Mouse (Mus musculus) embryonic facial prominence, embryonic 15.5 days (tissue): ENCODE data around the gene Zmynd10. TPM values are rescaled to one million over a fixed set of nuclear protein-coding genes. Genes with fewer than 3 reads are reported as not detected.
A peak's percentile ranks its signal among the peaks of the same experiment; 100 is the strongest.

Source experiments
- ATAC-seq: fragments of 200-750 bp; cut with Nextera tagmentation; 2 replicates; pipeline ENCODE4 v1.8.0; 2017; ENCODE audit warnings: low read depth, moderate TSS enrichment; ENCODE audit not compliant: insufficient number of reproducible peaks, low FRiP score, low TSS enrichment
- H3K27ac ChIP-seq: fragments of 300-500 bp; sonication (generic); replicated peaks from 2 replicates; pipeline ENCODE4 v1.5.1; 2015; ENCODE audit warnings: mild to moderate bottlenecking, inconsistent platforms
- H3K27me3 ChIP-seq: fragments of 300-500 bp; sonication (generic); 2 replicates; pipeline ENCODE4 v1.6.1; 2015; ENCODE audit warnings: inconsistent platforms
- H3K36me3 ChIP-seq: fragments of 300-500 bp; sonication (generic); 2 replicates; pipeline ENCODE4 v1.6.1; 2015; ENCODE audit warnings: mild to moderate bottlenecking, inconsistent platforms
- H3K4me1 ChIP-seq: fragments of 300-500 bp; sonication (generic); 2 replicates; pipeline ENCODE4 v1.6.1; 2015; ENCODE audit warnings: inconsistent platforms
- H3K4me2 ChIP-seq: fragments of 300-500 bp; sonication (generic); replicated peaks from 2 replicates; pipeline ENCODE4 v1.6.1; 2015; ENCODE audit warnings: mild to moderate bottlenecking, inconsistent platforms
- H3K4me3 ChIP-seq: fragments of 300-500 bp; sonication (generic); replicated peaks from 2 replicates; pipeline ENCODE4 v1.5.1; 2015; ENCODE audit warnings: mild to moderate bottlenecking, inconsistent platforms
- H3K9ac ChIP-seq: fragments of 300-500 bp; sonication (generic); 2 replicates; pipeline ENCODE4 v1.6.1; 2015; ENCODE audit warnings: inconsistent platforms
- H3K9me3 ChIP-seq: fragments of 300-500 bp; sonication (generic); replicated peaks from 2 replicates; pipeline ENCODE4 v1.6.1; 2016; ENCODE audit warnings: inconsistent platforms
- WGBS: fragments of 180-500 bp; shearing (Covaris S2); methylation state at CpG from one replicate; pipeline ENCODE4 v1.1.7; 2015; 5-methylcytosine and 5-hydroxymethylcytosine counted together
- polyA plus RNA-seq: library from polyadenylated mRNA; unstranded; fragments of >200 nt; fragmentation: Nextera tagmentation; extraction: Ambion mirVana; gene quantifications from 2 replicates; pipeline ENCODE4 v1.2.1, GENCODE M21; 2015

Zmynd10 gene
- polyA plus RNA-seq, 1 experiment from 2014 or later, result 25.9 TPM

DNA sequence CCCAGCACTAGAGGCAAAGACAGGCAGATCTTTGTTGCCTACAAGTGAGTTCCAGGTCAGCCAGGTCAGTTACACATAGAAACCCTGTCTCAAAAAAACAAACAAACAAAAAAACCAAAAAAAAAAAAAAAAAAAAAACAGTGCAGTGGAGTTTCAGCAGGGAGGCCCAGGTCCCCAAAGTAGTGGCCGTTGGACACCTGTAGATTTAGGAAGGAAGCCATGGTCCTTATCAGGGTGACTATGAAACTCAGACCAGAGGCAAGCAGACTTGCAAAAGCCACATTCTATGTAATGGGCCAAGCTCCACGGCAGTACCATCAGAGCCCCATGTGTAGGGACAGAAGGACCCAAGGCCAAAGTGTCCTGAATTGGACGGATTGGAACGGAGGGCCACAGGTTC is 34.5 kb downstream of the Zmynd10 start:
- Histone ChIP-seq H3K9me3 (no peaks in the 10 kb centered on the region), H3K27me3 (no peaks in the 10 kb centered on the region), H3K9ac (peak overlapping the region; percentile 68), H3K27ac (peak overlapping the region; percentile 97), H3K4me1 (peaks cover 54% of the 10 kb centered on the region), H3K36me3 (peaks cover 16% of the 10 kb centered on the region), H3K4me3 (peak overlapping the region; percentile 65), H3K4me2 (peak overlapping the region; percentile 73)
- WGBS, result 66% methylated on average over 4 of the region's 4 CpGs
- no peak for ATAC-seq

- H3K4me3 ChIP-seq, result no peak overlapping the region
- H3K27me3 ChIP-seq, result no peaks in the 10 kb centered on the region
- H3K27ac ChIP-seq, result no peak overlapping the region
- ATAC-seq, result no peak
- WGBS, result 85% methylated on average over 7 of the region's 7 CpGs
- H3K9ac ChIP-seq, result no peak overlapping the region
- H3K9me3 ChIP-seq, result no peaks in the 10 kb centered on the region
- H3K36me3 ChIP-seq, result peaks cover 16% of the 10 kb centered on the region
- H3K4me1 ChIP-seq, result peaks cover 44% of the 10 kb centered on the region
- no peak overlapping the region for H3K4me2 ChIP-seq
Observed at GRCm38 (mm10) chr9:107582509-107583062, 35.5 kb downstream of the Zmynd10 start.

DNA sequence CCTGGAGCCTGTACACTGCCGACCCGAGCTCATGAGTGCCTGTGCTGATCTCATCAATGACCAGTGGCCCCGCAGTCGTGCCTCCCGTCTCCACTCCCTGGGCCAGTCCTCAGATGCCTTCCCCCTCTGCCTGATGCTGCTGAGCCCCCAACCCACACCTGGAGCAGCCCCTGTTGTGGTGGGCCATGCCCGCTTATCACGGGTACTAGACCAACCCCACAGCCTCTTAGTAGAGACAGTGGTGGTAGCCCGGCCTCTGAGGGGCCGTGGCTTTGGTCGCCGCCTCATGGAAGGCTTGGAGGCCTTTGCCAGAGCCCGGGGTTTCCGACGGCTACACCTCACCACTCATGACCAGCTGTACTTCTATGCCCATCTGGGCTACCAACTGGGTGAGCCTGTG is 36.1 kb downstream of the Zmynd10 start:
- no peak overlapping the region for H3K4me2 ChIP-seq
- H3K4me3 ChIP-seq, result no peak overlapping the region
- peaks cover 16% of the 10 kb centered on the region for H3K36me3 ChIP-seq
- no peak overlapping the region for H3K27ac ChIP-seq
- no peak overlapping the region for H3K9ac ChIP-seq
- H3K9me3 ChIP-seq, result no peaks in the 10 kb centered on the region
- ATAC-seq, result no peak
- H3K27me3 ChIP-seq, result no peaks in the 10 kb centered on the region
- H3K4me1 ChIP-seq, result peaks cover 41% of the 10 kb centered on the region
- WGBS, result 90% methylated on average over 14 of the region's 14 CpGs

DNA sequence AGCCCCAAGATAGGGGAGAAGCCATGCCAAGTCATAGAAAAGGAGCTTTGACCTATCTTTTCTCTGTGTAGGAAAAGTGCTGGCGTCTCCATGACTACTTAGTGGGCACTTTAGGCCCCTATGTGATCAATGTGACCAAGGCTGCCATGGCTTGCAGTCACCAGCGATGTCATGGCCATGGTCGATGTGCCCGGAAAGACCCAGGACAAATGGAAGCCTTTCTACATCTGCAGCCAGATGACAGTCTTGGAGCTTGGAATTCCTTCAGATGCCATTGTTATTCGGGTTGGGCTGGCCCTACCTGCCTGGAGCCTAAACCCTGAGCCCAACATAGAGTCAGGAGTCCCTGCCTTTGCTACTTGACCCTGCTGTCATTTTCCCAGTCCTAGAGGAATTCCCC is 39.4 kb downstream of the Zmynd10 start:
- H3K4me2 ChIP-seq, result no peak overlapping the region
- no peak overlapping the region for H3K9ac ChIP-seq
- 89% methylated on average over 5 of the region's 5 CpGs for WGBS
- peaks cover 28% of the 10 kb centered on the region for H3K4me1 ChIP-seq
- H3K27me3 ChIP-seq, result no peaks in the 10 kb centered on the region
- no peak for ATAC-seq
- no peaks in the 10 kb centered on the region for H3K9me3 ChIP-seq
- no peak overlapping the region for H3K27ac ChIP-seq
- peaks cover 37% of the 10 kb centered on the region for H3K36me3 ChIP-seq
- no peak overlapping the region for H3K4me3 ChIP-seq

GRCm38 (mm10) chr9:107586974-107587832 is 40.1 kb downstream of the Zmynd10 start, which contains the start of gene Ifrd2:
TSS of gene Ifrd2 (plus strand) at chr9:107587642.
- Histone ChIP-seq H3K9me3 (no peaks in the 10 kb centered on the region), H3K4me1 (peaks cover 22% of the 10 kb centered on the region), H3K36me3 (peaks cover 44% of the 10 kb centered on the region)

DNA sequence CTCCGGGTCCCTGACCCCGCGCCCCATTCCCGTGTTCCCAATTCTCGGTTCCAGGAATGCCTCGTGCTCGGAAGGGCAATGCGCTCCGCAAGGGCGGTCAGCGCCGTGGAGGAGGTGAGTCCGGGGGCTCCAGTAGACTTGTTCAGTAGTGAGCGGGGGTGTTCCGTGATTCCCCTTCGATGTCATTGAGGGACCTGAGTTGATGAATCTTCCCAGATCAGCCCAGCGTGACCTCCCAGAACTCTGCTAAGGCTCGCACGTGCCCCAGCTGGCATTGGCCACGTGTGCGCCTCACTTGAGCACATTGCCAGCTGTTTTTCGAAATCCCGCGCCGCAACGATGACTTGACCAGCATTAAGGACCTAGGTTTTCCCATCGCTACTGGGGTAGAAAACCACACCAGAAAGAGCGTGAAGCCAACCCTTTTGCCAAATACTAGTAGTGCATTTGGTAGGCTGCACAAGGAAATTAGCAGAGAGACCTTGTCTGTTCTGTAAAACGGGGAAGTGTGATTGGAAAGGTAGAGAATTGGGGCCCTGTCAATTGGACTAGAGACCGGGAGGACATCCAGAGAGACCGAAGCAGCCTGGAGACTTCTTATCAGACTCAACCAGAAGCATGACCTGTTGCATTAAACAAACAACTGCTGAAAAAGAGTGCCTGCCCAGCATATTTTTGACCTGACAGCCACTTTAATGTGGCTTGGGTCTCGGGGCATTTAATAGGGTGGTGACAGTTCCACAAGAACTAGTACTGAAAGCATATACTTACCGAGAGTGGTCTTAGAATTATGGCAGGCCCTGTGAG is 40.9 kb downstream of the Zmynd10 start:
- H3K27me3 ChIP-seq, result no peaks in the 10 kb centered on the region
- WGBS, result 3% methylated on average over 33 of the region's 33 CpGs
- peak overlapping the region; percentile 74 for H3K4me3 ChIP-seq
- peaks cover 16% of the 10 kb centered on the region for H3K4me1 ChIP-seq
- no peaks in the 10 kb centered on the region for H3K9me3 ChIP-seq
- peak overlapping the region; percentile 85 for H3K4me2 ChIP-seq
- ATAC-seq, result no peak
- peak overlapping the region; percentile 44 for H3K9ac ChIP-seq
- H3K36me3 ChIP-seq, result peaks cover 47% of the 10 kb centered on the region
- peak overlapping the region; percentile 48; the same call in 1 of the 2 replicates for H3K27ac ChIP-seq

More at GRCm38 (mm10) chr9:107586974-107587832, 40.1 kb downstream of the Zmynd10 start, which contains the start of gene Ifrd2:
- WGBS, result 14% methylated on average over 46 of the region's 46 CpGs
- peak; percentile 98 for ATAC-seq
- peak within 1 kb of the TSS; percentile 44 for H3K9ac ChIP-seq
- no peaks in the 10 kb centered on the region for H3K27me3 ChIP-seq
- peak within 1 kb of the TSS; percentile 74 for H3K4me3 ChIP-seq
- H3K27ac ChIP-seq, result peak within 1 kb of the TSS; percentile 48; the same call in 1 of the 2 replicates
- H3K4me2 ChIP-seq, result peak within 1 kb of the TSS; percentile 85

DNA sequence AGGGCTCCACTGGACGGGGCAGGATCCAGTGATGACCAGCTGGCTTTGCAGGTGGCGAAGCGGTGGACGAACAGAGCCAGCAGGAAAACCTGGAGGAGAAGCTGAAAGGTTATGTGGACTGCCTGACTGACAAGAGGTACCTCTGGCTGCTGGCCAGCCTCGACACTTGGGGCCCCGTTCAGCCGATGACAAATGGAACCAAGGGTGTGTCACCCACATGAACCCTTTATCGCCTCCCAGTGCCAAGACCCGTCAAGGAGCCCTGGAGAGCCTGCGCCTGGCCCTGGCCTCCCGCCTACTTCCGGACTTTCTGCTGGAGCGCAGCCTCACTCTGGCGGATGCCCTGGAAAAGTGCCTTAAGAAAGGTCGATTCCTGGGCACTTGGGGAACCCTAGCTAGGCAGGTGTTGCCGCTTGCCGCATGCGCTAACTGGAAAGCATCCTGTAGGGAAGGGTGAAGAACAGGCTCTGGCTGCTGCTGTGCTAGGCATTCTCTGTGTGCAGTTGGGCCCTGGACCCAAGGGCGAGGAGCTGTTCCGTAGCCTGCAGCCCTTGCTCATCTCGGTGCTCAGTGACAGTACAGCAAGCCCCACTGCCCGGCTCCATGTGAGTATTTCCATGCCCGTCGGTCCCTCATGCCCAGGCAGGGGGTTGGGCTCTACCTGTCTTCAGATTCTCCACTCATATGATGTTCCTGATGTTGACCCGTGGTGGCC is 43.1 kb downstream of the Zmynd10 start:
- Histone ChIP-seq H3K4me1 (peaks cover 16% of the 10 kb centered on the region), H3K9ac (no peak overlapping the region), H3K4me2 (no peak overlapping the region), H3K27me3 (no peaks in the 10 kb centered on the region), H3K9me3 (no peaks in the 10 kb centered on the region), H3K27ac (no peak overlapping the region), H3K36me3 (peaks cover 55% of the 10 kb centered on the region), H3K4me3 (no peak overlapping the region)
- ATAC-seq, result no peak
- WGBS, result 87% methylated on average over 25 of the region's 25 CpGs

DNA sequence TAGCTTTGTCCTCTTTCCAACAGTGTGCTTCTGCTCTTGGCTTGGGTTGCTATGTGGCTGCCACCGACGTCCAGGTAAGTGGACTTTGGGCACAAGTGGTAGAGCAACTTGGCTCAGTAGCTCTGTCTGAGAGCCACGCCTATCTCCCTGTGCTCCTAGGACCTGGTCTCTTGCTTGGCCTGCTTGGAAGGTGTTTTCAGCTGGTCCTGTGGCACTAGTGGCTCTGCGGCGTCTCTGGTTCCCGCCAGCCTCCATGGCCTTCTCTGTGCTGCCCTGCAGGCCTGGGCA is 43.6 kb downstream of the Zmynd10 start:
- Histone ChIP-seq H3K9ac (no peak overlapping the region), H3K9me3 (no peaks in the 10 kb centered on the region), H3K36me3 (peaks cover 55% of the 10 kb centered on the region), H3K27ac (no peak overlapping the region), H3K4me1 (peaks cover 16% of the 10 kb centered on the region), H3K4me3 (no peak overlapping the region), H3K27me3 (no peaks in the 10 kb centered on the region), H3K4me2 (no peak overlapping the region)
- no peak for ATAC-seq
- WGBS, result 95% methylated on average over 6 of the region's 6 CpGs

DNA sequence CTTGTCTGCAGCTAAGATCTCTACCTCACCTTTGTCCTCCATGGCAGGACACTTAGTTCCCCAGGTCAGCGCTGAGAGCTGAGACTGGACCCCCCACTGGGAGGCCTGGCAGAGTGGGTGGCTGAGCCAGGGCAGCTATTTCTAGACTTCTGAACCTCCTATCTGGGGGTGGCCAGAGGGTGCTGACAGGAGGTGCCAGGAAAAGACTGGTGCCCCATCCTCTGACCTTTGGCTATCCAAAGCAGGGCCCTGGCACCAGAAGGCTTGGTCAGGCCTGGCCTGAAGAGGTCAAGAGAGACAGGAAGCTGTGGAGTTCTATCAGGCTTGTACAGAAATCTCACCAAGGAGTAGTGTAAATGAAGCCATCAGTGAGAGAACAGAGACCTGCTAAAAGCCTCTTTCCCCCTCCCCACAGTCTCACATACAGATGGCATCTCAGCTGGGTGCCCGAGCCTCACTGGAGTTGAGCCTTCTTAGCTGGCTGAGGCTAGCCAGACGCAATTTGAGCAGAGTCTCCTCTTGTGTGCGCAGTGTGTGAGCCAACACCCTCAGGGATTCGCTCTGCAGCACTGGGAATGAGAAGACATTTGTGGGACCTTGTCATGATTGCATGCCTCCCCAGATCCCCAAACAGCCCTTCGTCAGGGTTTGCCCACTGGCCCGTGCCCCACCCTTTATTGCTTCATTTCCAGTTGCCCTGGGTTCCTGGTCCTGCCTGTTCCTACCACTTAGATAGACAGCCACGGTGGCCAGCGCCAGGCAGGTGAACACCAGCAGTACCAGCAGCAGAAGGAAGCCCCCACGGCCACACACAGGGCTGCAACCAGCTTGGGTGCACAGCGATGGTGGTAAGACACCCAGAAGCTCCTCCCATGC is 46.2 kb downstream of the Zmynd10 start:
- no peak overlapping the region for H3K27ac ChIP-seq
- no peak overlapping the region for H3K4me3 ChIP-seq
- WGBS, result 86% methylated on average over 11 of the region's 11 CpGs
- H3K4me1 ChIP-seq, result peaks cover 12% of the 10 kb centered on the region
- peaks cover 55% of the 10 kb centered on the region for H3K36me3 ChIP-seq
- no peaks in the 10 kb centered on the region for H3K9me3 ChIP-seq
- no peaks in the 10 kb centered on the region for H3K27me3 ChIP-seq
- no peak overlapping the region for H3K4me2 ChIP-seq
- ATAC-seq, result no peak
- H3K9ac ChIP-seq, result no peak overlapping the region
